In the genomic region with DNA sequence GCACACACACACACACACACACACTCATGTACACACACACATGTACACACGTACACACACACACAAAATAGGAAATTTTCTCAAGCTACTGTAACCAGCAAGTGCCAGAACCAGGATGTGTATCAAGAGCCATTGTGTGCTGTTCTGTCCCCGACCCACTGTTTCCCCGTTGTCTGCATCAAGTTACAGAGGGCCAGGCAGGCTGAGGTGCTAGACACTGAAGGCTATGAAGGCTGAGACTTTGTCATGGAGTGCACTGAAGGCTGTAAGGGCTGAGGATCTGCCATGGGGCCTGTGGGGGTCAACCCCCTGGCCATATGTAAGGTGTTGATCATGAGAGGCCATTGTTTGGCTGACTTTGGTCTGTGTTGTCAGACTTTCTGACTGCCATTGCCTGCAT, we compare ENCODE assay signal across 13 mouse cellular contexts. TPM values are rescaled to one million over a fixed set of nuclear protein-coding genes. Genes with fewer than 3 reads are reported as not detected.
"Had no signal": no experiment of that assay in that cellular context is flagged by ENCODE, and none has a peak within 500 bp of the region (broad histone marks: within the 10 kb centered on the region; RNA-seq: fewer than 3 reads in every experiment).

No protein-coding gene starts in this region.

- H3K36me3 ChIP-seq: intestine, embryonic 15.5 days; limb, embryonic 10.5 days; liver, embryonic 15.5 days; neural tube, embryonic 12.5 days; stomach, embryonic 15.5 days had no signal

- H3K27me3 ChIP-seq: intestine, embryonic 15.5 days; liver, embryonic 15.5 days; neural tube, embryonic 12.5 days; stomach, embryonic 15.5 days had no signal

- H3K4me2 ChIP-seq: intestine, embryonic 15.5 days; liver, embryonic 11.5 days; liver, embryonic 15.5 days; neural tube, embryonic 12.5 days; stomach, embryonic 15.5 days had no signal

- H3K9me3 ChIP-seq: intestine, embryonic 15.5 days; limb, embryonic 10.5 days; liver, embryonic 15.5 days; neural tube, embryonic 12.5 days; stomach, embryonic 15.5 days had no signal

- DNase-seq: kidney, adult 9 months; lung, adult 2 months; lung, postnatal 36 days; right cerebral cortex, postnatal 14 days; thymus, postnatal 36 days had no signal

- ATAC-seq: intestine, embryonic 15.5 days; lung, postnatal 0 days had no signal

- H3K9ac ChIP-seq: intestine, embryonic 15.5 days; liver, embryonic 15.5 days; neural tube, embryonic 12.5 days; stomach, embryonic 15.5 days had no signal

- H3K27ac ChIP-seq: intestine, embryonic 15.5 days; liver, embryonic 15.5 days; neural tube, embryonic 12.5 days; stomach, embryonic 15.5 days had no signal

- H3K4me3 ChIP-seq: intestine, embryonic 15.5 days; limb, embryonic 10.5 days; liver, embryonic 15.5 days; neural tube, embryonic 12.5 days; stomach, embryonic 15.5 days had no signal

- H3K4me1 ChIP-seq: neural tube, embryonic 12.5 days had no signal

RNA-seq across cellular contexts. Expression of gene Tgfa, which starts 15.6 kb away (rescaled TPM):
- total RNA-seq: monocyte, adult 5-6 weeks had no signal
